Mouse (Mus musculus) right cerebral cortex, postnatal 10 days (tissue): ENCODE results near the gene Mrgprb8.
"Not testable (repeated sequence)": the region's sequence is repeated elsewhere in the genome, so short reads cannot be mapped to it uniquely, and the experiment has no call there.

Source experiments
- DNase-seq, 2 experiments: peaks; one replicate each; pipeline ENCODE4 v3.0.0; 2021; ENCODE audit warnings: low spot score in 2 of 2

Mrgprb8 gene

GRCm38 (mm10) chr7:48388226-48388625, at the start of gene Mrgprb8:
TSS of gene Mrgprb8 (plus strand) at chr7:48388526.
- DNase-seq: no peak

GRCm38 (mm10) chr7:48435936-48436335, 47.6 kb downstream of the Mrgprb8 start:
- DNase-seq: not testable (repeated sequence)

- no peak for DNase-seq
These were observed 48.3 kb downstream of the Mrgprb8 start for GRCm38 (mm10) chr7:48436581-48436980.
